Mouse (Mus musculus): Measurements from ENCODE around the gene Brix1.

The Brix1 gene

DNA sequence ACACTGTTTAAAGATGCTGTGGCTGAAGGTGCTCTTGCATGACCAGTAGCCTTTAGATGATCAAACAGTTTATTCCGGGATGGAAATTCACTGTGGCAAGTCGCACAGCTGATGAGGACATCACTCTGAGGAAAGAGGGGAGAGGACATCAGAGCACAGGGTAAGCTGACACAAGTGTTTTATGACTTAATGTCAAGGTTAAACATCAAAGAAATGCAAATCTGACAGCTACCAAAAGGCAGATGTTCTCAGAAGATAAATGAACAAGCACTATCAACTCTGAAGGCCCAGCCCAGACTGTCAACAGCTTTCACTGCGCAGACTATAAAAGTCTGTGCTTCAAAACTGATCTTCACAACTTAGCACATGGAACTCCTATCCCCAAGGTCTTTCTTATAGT is 38.6 kb downstream of the Brix1 start:
- no peak for DNase-seq (ENCODE audit: low spot score)

GRCm38 (mm10) chr15:10442275-10442674 is 43.5 kb downstream of the Brix1 start:
- DNase-seq (ENCODE audit: low spot score): no peak

DNA sequence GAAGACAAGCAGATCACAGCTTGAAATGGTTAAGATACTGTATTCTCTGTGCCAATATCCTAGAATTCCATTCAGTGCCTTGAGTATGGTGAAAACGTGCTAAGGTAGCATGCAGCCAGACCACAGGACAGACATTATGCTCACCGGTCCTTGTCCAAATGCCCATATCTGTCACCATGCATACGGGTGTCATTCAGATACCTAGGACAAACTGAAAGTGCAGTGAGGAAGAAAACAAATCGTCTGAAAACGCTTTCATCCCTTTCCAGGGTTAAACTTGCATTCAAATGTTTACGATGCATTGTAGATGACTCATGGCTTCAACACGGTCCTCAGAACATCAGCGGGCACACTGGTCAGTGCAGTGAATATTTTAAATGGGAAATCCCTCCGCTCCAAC is 44.3 kb downstream of the Brix1 start:
- DNase-seq (ENCODE audit: low spot score): no peak

- DNase-seq (ENCODE audit: low spot score): no peak
Observed at GRCm38 (mm10) chr15:10439963-10440362, 45.8 kb downstream of the Brix1 start.

GRCm38 (mm10) chr15:10436893-10437292 is 48.9 kb downstream of the Brix1 start:
- DNase-seq (ENCODE audit: low spot score): no peak

DNA sequence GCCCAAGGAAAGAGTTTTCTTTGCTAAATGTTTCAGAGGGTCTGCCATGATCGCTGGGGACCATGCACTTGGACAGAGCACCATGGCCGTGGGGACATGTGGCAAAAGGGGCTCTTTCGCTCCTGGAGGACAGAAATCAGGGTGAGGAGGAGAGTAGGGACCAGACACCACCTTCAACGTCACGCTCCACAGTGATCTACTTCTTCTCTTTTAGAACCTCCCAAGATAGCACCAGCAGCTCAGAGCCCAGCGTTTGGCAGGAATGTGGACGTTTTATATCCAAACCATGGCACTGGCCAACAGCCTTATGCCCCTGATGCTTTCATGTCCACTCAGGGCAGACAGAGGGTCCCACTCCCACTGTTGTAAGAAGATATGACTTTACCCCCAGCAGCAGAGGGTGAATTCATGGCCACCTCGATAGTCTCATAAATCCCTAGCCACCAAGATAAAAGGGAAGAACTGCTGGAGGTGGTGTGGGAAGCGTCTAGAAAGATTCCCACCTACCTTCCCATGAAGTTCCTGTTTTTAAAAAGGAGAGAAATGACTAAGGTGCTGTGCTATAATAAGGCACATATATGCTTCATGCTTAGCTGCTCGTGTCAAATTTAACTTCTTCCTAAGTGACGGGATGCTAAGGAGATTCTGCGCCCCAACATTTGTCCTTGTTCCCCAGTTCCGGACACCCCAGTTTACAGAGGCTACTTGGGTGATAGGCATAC is 59.0 kb downstream of the Brix1 start:
- no peak for DNase-seq (ENCODE audit: low spot score)

DNA sequence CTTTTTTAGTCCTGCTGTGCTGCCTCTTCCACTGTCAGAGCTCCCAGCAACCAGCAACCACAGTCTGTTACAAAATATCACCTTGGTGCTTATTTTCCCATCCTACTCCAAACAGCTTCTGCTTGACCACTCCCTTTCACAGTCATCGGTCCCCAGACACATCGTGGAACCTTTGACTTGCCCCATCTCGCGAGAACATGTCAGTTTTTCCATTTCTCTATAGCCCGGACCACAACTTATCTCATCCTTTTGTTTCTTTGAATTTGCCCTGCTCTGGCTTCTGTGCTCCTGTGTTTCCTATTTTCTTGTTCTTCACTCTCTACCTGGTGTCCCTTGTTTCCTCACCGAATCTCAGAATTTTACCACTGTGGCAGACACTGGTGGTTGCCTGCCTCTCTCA is 59.6 kb downstream of the Brix1 start:
- DNase-seq (ENCODE audit: low spot score): no peak

Data from urinary bladder, postnatal 10 days (tissue).